Mouse (Mus musculus): ENCODE measurements around the gene Zbtb7b.

DNA sequence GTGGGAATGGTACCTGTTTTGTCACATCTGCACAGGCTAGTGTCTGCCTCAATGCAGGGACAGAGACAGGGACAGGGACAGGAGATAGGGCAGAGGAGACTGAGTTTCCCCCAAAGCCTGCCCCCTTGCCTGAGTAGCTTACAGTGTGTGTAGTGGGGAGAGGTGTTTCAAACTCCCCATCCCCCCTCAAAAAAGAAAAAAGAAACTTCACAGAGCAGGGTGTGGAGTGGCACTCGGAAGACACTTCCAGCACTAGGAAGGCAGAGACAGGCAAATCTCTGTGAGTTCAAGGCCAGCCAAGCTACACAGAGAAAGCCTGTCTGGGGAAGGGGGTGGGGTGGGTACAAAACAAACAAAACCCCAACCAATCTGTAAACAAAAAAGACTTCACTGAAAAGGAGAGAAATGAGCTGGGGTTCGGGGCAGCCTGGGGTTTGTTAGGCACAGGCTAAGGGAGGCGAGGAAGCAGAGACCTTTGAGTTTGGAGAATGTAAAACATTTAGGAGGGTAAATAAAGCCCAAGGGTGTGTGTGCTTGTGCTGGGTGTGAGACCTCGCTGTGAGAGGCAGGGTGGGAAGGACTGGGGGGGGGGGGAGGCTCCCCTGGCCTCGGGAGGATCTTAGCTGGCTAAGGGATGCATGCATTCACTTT is 20.9 kb downstream of the Zbtb7b start:
- TF ChIP-seq CTCF (IDR thresholded peaks at IDR 0.05; ENCODE audit: control insufficient read depth, insufficient read depth, low read length) (no peak), POLR2A (IDR thresholded peaks at IDR 0.05; ENCODE audit: borderline replicate concordance, control insufficient read depth, low read depth, low read length) (no peak)

All from bone marrow, adult 2 months (tissue).